Mouse (Mus musculus) gastrocnemius, adult 2 months (tissue): ENCODE results near the gene Agtpbp1. TPM values are rescaled to one million over a fixed set of nuclear protein-coding genes. Genes with fewer than 3 reads are reported as not detected.

Experiments
- DNase-seq: peaks from one replicate; pipeline ENCODE4 v3.0.0; 2022
- H3K27ac ChIP-seq: fragments of 200-600 bp; 2 replicates; pipeline ENCODE4 v1.8.1; 2022; ENCODE audit warnings: mild to moderate bottlenecking
- H3K4me3 ChIP-seq: fragments of 200-600 bp; 2 replicates; pipeline ENCODE4 v1.8.1; 2022; ENCODE audit warnings: mild to moderate bottlenecking, moderate library complexity
- CTCF ChIP-seq: fragments of 200-600 bp; IDR thresholded peaks from 2 replicates; pipeline ENCODE4 v1.8.1; 2022; ENCODE audit warnings: antibody characterized with exemption, mild to moderate bottlenecking, moderate library complexity
- intact Hi-C: fragments of 180-260 bp; cut with DNase I; formaldehyde crosslinking; loops from one replicate; pipeline ENCODE4 v1.15.1; 2025
- long read RNA-seq, 2 experiments: library from polyadenylated mRNA; stranded (forward); transcript quantifications; one replicate each; pipeline ENCODE4 v2.0.0; 2021
- total RNA-seq, 2 experiments: library from RNA; stranded (reverse); gene quantifications; 2 replicates each; pipeline ENCODE4 v1.2.3; 2021

Gene Agtpbp1
- total RNA-seq = 10 to 100 TPM; 59.1 to 71.0 TPM
- long read RNA-seq, experiment 1, full-length matches to known transcripts = 18 of 73 reads
- long read RNA-seq, experiment 1, partial matches to known transcripts = 3 of 73 reads
- long read RNA-seq, experiment 1, other reads (novel, unspliced or antisense) = 52 of 73 reads
- long read RNA-seq, experiment 2, full-length matches to known transcripts = 22 of 59 reads
- long read RNA-seq, experiment 2, partial matches to known transcripts = 3 of 59 reads
- long read RNA-seq, experiment 2, other reads (novel, unspliced or antisense) = 34 of 59 reads

DNA sequence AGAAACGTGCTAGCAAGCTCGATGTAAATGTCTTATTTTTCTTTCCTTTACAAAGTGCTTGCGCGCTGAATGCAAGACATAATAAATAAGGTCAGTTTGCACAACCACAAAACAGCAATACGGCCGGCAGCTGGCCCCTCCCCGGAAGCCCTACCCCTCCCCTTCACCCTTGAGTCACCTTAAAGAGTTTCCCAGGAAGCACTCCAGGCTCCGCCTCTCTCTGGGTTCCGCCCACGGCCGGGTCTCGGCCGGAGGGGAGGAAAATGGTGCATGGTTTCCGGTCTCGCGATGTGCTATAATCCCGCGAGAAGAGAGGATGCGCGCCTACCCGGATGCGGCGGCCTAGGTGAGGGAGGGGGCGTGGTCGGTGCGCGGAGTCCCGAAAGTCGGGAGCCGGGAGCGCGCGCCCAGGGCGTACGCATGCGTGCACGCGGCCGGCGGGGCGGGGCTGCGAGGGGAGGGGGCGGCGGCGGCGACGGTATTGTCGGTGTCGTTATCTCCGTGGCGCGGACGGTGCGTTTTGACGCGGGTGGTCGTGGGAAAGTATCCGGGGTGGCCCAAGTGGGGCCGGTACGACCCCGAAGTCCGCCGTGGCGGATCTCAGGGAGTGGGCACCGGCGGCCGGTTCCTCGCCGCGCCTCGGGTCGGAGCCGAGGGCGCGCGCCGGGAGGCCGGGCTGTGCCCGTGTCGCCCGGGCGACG, at the start of gene Agtpbp1, which contains the start of gene Naa35:
Agtpbp1 (minus strand) TSS at position 281 of the 701 bp plus-strand sequence.
Naa35 (plus strand) TSS at position 313 of the 701 bp plus-strand sequence.
- no peak for TF ChIP-seq CTCF
- intact Hi-C loops = loop anchor here (2.0 to 5.0 kb wide), 4 partner anchors 28 to 182 kb away; partner anchors contain the start of gene Isca1
- DNase-seq = peak; percentile 100
- H3K27ac ChIP-seq = peak within 1 kb of the TSS; percentile 92
- H3K4me3 ChIP-seq = peak within 1 kb of the TSS; percentile 91

DNA sequence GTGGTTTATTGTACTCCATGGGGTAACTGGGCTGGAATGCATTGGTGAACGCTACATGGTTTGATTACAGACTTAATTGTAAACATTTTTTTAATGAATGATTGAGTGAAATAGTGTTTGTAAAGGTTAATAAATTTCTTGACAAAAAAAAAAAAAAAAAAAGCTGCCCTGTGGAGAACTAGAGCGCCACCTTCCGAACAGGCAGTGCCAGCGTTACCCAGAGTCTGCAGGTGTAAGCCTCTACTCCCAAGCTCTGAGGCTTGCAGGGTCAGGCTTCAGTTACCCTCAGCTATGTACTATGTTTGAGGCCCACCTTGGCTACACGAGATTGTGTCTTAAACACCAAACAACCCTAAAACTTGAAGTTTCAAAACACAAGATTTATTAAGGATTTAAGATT, 49.6 kb upstream of the Agtpbp1 start:
- no peak overlapping the region for H3K27ac ChIP-seq
- no peak for DNase-seq
- intact Hi-C loops = loop anchor here (5.0 kb wide), 1 partner anchor 93 kb away; no protein-coding TSS in a partner anchor
- peak; percentile 12; the same call in 1 of the 2 replicates for TF ChIP-seq CTCF
- no peak overlapping the region for H3K4me3 ChIP-seq

- Histone ChIP-seq H3K27ac (no peak overlapping the region), H3K4me3 (no peak overlapping the region)
- TF ChIP-seq CTCF = no peak
- intact Hi-C loops = no loop called here
- DNase-seq = no peak
Observed at GRCm38 (mm10) chr13:59626739-59627138, 41.7 kb upstream of the Agtpbp1 start.

GRCm38 (mm10) chr13:59624903-59625302, 39.9 kb upstream of the Agtpbp1 start:
- Histone ChIP-seq H3K27ac (peak overlapping the region; percentile 75), H3K4me3 (peak overlapping the region; percentile 37)
- TF ChIP-seq CTCF = no peak
- intact Hi-C loops = no loop called here
- DNase-seq = peak; percentile 74

- no peak for DNase-seq
- intact Hi-C loops = no loop called here
- H3K4me3 ChIP-seq = no peak overlapping the region
- peak overlapping the region; percentile 75 for H3K27ac ChIP-seq
- TF ChIP-seq CTCF = no peak
Observed at GRCm38 (mm10) chr13:59624389-59624788, 39.4 kb upstream of the Agtpbp1 start.

DNA sequence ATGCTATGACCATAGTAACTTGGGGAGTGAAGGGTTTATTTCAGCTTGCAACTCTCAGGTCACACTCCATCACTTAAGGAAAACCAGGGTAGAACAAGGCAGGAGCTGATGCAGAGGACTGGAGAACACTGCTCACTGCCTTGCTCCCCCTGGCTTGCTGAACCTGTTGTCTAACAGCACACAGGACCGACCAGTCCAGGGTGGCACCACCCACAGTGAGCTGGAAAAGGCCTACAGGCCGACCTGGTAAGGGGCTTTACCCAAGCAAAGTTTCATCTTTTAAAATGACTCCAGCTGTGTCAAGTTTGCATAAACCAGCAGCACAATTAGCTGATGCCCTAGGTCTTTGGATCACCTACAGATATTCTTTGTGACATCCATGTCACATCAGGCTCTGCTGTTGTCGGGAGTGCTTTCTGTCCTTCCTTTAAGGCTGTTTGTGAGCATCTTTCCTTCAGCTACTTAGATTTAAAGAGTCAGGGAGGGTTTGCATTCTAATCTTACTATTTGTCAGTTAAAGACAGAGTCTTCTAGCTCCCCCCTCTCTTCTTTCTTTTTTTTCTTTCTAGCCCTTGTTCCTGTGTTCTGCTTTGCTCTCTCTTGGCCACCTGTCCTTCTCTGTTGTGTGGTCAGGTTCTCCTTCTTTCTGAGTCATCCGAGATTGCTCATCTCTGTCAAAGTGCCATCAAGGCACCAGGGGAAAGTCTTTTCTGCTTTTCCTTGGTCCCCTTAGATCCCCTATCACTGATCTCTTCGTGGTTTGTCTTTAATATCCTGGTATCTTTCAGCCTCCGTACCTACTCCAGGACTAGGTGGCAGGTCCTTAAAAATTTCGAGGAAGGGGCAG, 36.8 kb upstream of the Agtpbp1 start:
- H3K4me3 ChIP-seq = no peak overlapping the region
- intact Hi-C loops = no loop called here
- no peak for TF ChIP-seq CTCF
- no peak for DNase-seq
- H3K27ac ChIP-seq = no peak overlapping the region

DNA sequence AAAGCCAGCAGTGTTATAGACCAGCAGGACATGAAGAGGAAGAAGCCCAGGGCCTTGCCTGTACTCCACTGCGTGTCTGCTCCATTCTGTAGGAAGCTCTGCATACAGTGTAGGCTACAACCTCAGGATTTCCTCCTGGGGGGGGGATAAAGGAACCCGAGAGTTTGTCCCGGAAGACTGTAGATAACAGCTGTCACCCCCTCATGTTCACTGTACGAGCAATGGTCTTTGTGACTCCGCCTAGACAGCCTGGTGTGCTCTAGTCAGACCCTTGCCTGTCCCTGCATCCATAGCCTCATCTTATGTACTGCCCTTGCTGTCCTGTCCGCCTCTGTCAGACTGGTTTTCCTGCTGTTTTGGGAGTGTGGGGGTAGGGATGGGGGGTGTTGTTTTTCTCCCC, 33.4 kb upstream of the Agtpbp1 start:
- intact Hi-C loops = no loop called here
- no peak for DNase-seq
- Histone ChIP-seq H3K27ac (no peak overlapping the region), H3K4me3 (no peak overlapping the region)
- no peak for TF ChIP-seq CTCF

GRCm38 (mm10) chr13:59615554-59615953, 30.5 kb upstream of the Agtpbp1 start:
- H3K27ac ChIP-seq = no peak overlapping the region
- no peak for DNase-seq
- no peak overlapping the region for H3K4me3 ChIP-seq
- TF ChIP-seq CTCF = no peak
- intact Hi-C loops = no loop called here

DNA sequence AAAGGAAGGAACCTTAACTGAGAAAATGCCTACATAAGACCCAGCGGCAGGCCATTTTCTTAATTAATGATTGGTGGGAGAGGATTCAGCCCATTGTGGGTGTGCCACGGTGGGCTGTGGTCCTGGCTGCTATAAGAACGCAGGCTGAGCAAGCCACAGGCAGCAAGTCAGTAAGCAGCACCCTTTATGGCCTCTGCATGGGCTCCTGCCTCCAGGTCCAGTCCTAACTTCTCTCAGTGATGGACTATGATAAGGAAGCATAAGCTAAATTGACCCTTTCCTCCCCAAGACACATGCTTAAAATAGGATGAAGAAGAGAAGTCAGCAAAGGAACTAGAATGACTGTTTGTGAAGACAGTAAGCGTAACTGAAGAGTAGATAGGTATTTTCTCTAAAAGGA, 30.1 kb upstream of the Agtpbp1 start:
- H3K27ac ChIP-seq = no peak overlapping the region
- H3K4me3 ChIP-seq = no peak overlapping the region
- no peak for DNase-seq
- no peak for TF ChIP-seq CTCF
- intact Hi-C loops = no loop called here

GRCm38 (mm10) chr13:59613868-59614267, 28.8 kb upstream of the Agtpbp1 start:
- H3K27ac ChIP-seq = no peak overlapping the region
- no peak for TF ChIP-seq CTCF
- no peak overlapping the region for H3K4me3 ChIP-seq
- intact Hi-C loops = no loop called here
- no peak for DNase-seq

- no peak overlapping the region for H3K27ac ChIP-seq
- intact Hi-C loops = no loop called here
- no peak for DNase-seq
- no peak overlapping the region for H3K4me3 ChIP-seq
- TF ChIP-seq CTCF = no peak
Observed at GRCm38 (mm10) chr13:59610437-59610836, 25.4 kb upstream of the Agtpbp1 start.

DNA sequence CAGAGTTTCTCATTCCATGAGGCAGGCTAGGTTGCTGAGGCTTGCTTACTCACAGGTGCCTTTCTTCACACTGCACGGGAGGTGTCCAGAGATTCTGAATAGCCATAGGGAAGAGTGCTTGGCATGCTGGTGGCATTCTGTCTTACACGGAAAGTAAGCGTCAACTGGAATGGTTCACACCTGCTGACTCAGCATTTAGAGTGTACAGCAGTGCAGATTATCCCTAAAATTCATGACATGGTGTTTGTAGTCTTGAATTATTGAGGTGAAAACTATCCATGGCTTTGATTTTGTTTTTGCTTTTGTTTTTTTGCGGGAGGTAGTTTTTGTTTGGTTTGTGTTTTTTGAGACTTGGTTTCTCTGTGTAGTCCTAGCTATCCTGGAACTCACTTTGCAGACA, 24.9 kb upstream of the Agtpbp1 start:
- no peak overlapping the region for H3K27ac ChIP-seq
- no peak for TF ChIP-seq CTCF
- H3K4me3 ChIP-seq = no peak overlapping the region
- intact Hi-C loops = no loop called here
- no peak for DNase-seq
